Mouse (Mus musculus): ENCODE measurements around the gene Zfyve19. TPM values are rescaled to one million over a fixed set of nuclear protein-coding genes. Genes with fewer than 3 reads are reported as not detected.

The Zfyve19 gene
- polyA plus RNA-seq, 1 experiment from 2014 or later = 44.2 TPM

DNA sequence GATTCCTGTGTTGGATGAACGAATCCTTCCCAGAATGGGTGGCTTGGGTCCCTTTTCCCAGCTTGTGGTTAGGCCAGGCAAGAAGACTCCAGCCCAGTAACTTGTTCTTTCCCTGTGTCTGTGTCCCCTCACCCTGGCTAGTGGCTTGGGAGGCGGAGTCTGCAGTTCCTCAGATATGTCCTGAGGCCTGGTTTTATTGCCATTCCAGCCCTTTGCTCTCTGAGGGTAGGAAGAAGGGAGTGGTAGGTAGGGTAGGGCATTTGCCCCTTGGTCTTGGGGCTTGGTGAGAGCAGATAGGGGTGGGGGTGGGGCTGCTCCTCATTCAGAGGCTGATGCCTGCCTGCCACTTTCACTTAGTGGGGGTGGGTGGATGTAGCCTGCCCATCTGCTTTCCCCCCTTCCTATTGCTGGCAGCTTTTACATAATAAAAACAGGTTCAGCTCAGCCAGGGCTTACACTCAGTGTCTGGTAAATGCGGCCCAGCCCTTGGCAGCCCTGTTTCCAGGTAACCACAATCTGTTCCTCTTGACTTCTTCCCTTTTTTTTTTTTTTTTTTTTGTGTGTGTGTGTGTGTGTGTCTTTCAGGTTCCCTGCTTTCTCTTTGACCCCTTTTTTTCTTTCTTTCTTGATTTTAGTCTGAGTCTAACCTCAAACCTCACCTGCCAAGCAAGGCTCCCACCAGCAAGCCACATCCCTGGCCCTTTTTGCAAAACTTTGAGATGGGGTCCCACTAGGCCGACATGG lies 31.8 kb downstream of the Zfyve19 start:
- Histone ChIP-seq H3K27me3 (ENCODE audit: control insufficient read depth, insufficient read depth, low read length) (peaks cover 36% of the 10 kb centered on the region), H3K4me1 (ENCODE audit: control insufficient read depth, insufficient read depth, low read length) (peaks cover 9% of the 10 kb centered on the region), H3K4me2 (no peak overlapping the region), H3K9ac (ENCODE audit: low read length) (no peak overlapping the region), H3K4me3 (ENCODE audit: low read depth, low read length) (no peak overlapping the region), H3K9me3 (ENCODE audit: control insufficient read depth, low read length) (no peaks in the 10 kb centered on the region), H3K36me3 (ENCODE audit: control insufficient read depth, insufficient read depth, low read length) (no peaks in the 10 kb centered on the region), H3K27ac (ENCODE audit: low read depth, low read length) (no peak overlapping the region)
- ATAC-seq (ENCODE audit: low FRiP score) (no peak), DNase-seq (ENCODE audit: low spot score, missing footprints) (no peak)
- 70% methylated on average over 4 of the region's 4 CpGs for WGBS

GRCm38 (mm10) chr2:119240819-119241186 lies 32.4 kb downstream of the Zfyve19 start:
- Histone ChIP-seq H3K4me2 (no peak overlapping the region), H3K27ac (ENCODE audit: low read depth, low read length) (no peak overlapping the region), H3K9ac (ENCODE audit: low read length) (no peak overlapping the region), H3K4me1 (ENCODE audit: control insufficient read depth, insufficient read depth, low read length) (peaks cover 9% of the 10 kb centered on the region), H3K27me3 (ENCODE audit: control insufficient read depth, insufficient read depth, low read length) (peaks cover 33% of the 10 kb centered on the region), H3K36me3 (ENCODE audit: control insufficient read depth, insufficient read depth, low read length) (no peaks in the 10 kb centered on the region), H3K9me3 (ENCODE audit: control insufficient read depth, low read length) (no peaks in the 10 kb centered on the region), H3K4me3 (ENCODE audit: low read depth, low read length) (no peak overlapping the region)
- ATAC-seq (ENCODE audit: low FRiP score) (no peak), DNase-seq (ENCODE audit: low spot score, missing footprints) (no peak)
- WGBS = 90% methylated on average over 4 of the region's 4 CpGs

- 85% methylated on average over 9 of the region's 9 CpGs for WGBS
Measured at GRCm38 (mm10) chr2:119242548-119242947, 34.1 kb downstream of the Zfyve19 start.

DNA sequence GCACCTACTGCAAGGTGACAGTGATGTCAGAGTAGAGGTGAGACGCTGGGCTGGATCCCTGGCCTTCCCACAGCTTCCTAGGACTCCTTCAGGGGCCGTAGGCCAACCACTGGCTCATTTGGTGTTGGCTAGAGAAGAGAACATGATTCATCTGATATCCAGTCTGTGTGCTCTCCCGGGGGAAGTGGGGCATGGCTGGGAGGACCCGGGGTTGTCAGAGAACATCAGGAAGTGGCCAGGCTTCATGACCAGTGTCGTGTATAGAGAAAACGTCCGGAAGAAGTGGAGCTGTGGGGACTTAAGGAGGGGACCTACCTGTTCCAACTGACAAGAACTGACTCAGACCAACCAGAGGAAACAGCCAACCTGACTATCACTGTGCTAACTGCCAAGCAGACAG lies 36.8 kb downstream of the Zfyve19 start:
- Histone ChIP-seq H3K9ac (ENCODE audit: low read length) (no peak overlapping the region), H3K4me2 (no peak overlapping the region), H3K9me3 (ENCODE audit: control insufficient read depth, low read length) (no peaks in the 10 kb centered on the region), H3K27ac (ENCODE audit: low read depth, low read length) (no peak overlapping the region), H3K4me1 (ENCODE audit: control insufficient read depth, insufficient read depth, low read length) (no peaks in the 10 kb centered on the region), H3K4me3 (ENCODE audit: low read depth, low read length) (no peak overlapping the region), H3K36me3 (ENCODE audit: control insufficient read depth, insufficient read depth, low read length) (no peaks in the 10 kb centered on the region), H3K27me3 (ENCODE audit: control insufficient read depth, insufficient read depth, low read length) (no peaks in the 10 kb centered on the region; the same call in 1 of the 2 replicates)
- WGBS = 91% methylated on average over 7 of the region's 7 CpGs
- ATAC-seq (ENCODE audit: low FRiP score) (no peak), DNase-seq (ENCODE audit: low spot score, missing footprints) (peak; percentile 59)

More at GRCm38 (mm10) chr2:119242548-119242947, 34.1 kb downstream of the Zfyve19 start:
- DNase-seq (ENCODE audit: low spot score, missing footprints) (peak; percentile 59), ATAC-seq (ENCODE audit: low FRiP score) (no peak)
- Histone ChIP-seq H3K36me3 (ENCODE audit: control insufficient read depth, insufficient read depth, low read length) (no peaks in the 10 kb centered on the region), H3K27ac (ENCODE audit: low read depth, low read length) (no peak overlapping the region), H3K4me1 (ENCODE audit: control insufficient read depth, insufficient read depth, low read length) (peaks cover 3% of the 10 kb centered on the region; the same call in 1 of the 2 replicates), H3K4me3 (ENCODE audit: low read depth, low read length) (no peak overlapping the region), H3K4me2 (no peak overlapping the region), H3K27me3 (ENCODE audit: control insufficient read depth, insufficient read depth, low read length) (peaks cover 15% of the 10 kb centered on the region), H3K9me3 (ENCODE audit: control insufficient read depth, low read length) (no peaks in the 10 kb centered on the region), H3K9ac (ENCODE audit: low read length) (no peak overlapping the region)

- WGBS = 83% methylated on average over 9 of the region's 9 CpGs
- H3K27ac ChIP-seq (ENCODE audit: low read depth, low read length) = no peak overlapping the region
- DNase-seq (ENCODE audit: low spot score, missing footprints) = peak; percentile 56
- no peak overlapping the region for H3K4me3 ChIP-seq (ENCODE audit: low read depth, low read length)
- no peaks in the 10 kb centered on the region for H3K27me3 ChIP-seq (ENCODE audit: control insufficient read depth, insufficient read depth, low read length)
- no peaks in the 10 kb centered on the region for H3K4me1 ChIP-seq (ENCODE audit: control insufficient read depth, insufficient read depth, low read length)
- no peak overlapping the region for H3K4me2 ChIP-seq
- no peaks in the 10 kb centered on the region for H3K36me3 ChIP-seq (ENCODE audit: control insufficient read depth, insufficient read depth, low read length)
- no peak for ATAC-seq (ENCODE audit: low FRiP score)
- H3K9me3 ChIP-seq (ENCODE audit: control insufficient read depth, low read length) = no peaks in the 10 kb centered on the region
- no peak overlapping the region for H3K9ac ChIP-seq (ENCODE audit: low read length)
Measured at GRCm38 (mm10) chr2:119247904-119248303, 39.5 kb downstream of the Zfyve19 start.

DNA sequence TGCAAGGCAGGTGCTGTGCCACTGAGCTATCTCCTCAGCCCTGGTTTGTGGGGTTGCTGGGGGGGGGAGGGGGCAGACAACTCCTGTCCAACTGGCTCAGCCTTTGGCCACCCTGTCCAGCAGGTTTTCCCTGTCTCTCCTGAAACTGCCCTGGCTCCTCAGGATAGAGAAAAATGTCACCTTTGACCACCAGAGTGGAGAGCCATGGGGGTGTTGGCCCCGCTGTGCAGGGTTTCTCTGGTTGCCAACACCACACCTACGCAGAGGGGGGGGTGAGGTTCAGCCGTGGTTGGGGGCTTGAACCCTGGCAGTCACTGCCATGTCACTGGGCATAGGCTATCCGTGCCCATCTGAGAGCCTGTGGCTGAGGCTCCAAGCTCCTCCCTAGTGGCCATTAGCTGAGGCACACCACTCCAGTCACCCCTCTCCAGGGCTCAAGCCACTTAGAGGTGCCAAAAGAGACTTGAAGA lies 41.2 kb downstream of the Zfyve19 start:
- no peak overlapping the region for H3K9ac ChIP-seq (ENCODE audit: low read length)
- DNase-seq (ENCODE audit: low spot score, missing footprints) (peak; percentile 77), ATAC-seq (ENCODE audit: low FRiP score) (0 out of 2 replicates have a peak, but pooled peaks have one; percentile 24)
- H3K4me3 ChIP-seq (ENCODE audit: low read depth, low read length) = no peak overlapping the region
- no peaks in the 10 kb centered on the region for H3K4me1 ChIP-seq (ENCODE audit: control insufficient read depth, insufficient read depth, low read length)
- no peak overlapping the region for H3K27ac ChIP-seq (ENCODE audit: low read depth, low read length)
- H3K4me2 ChIP-seq = no peak overlapping the region
- H3K27me3 ChIP-seq (ENCODE audit: control insufficient read depth, insufficient read depth, low read length) = no peaks in the 10 kb centered on the region
- H3K9me3 ChIP-seq (ENCODE audit: control insufficient read depth, low read length) = no peaks in the 10 kb centered on the region
- 81% methylated on average over 4 of the region's 4 CpGs for WGBS
- H3K36me3 ChIP-seq (ENCODE audit: control insufficient read depth, insufficient read depth, low read length) = no peaks in the 10 kb centered on the region

- ATAC-seq (ENCODE audit: low FRiP score) = no peak
- 68% methylated on average over 5 of the region's 5 CpGs for WGBS
- Histone ChIP-seq H3K36me3 (ENCODE audit: control insufficient read depth, insufficient read depth, low read length) (no peaks in the 10 kb centered on the region), H3K4me3 (ENCODE audit: low read depth, low read length) (no peak overlapping the region), H3K4me1 (ENCODE audit: control insufficient read depth, insufficient read depth, low read length) (no peaks in the 10 kb centered on the region), H3K4me2 (no peak overlapping the region), H3K27ac (ENCODE audit: low read depth, low read length) (no peak overlapping the region), H3K9ac (ENCODE audit: low read length) (no peak overlapping the region), H3K27me3 (ENCODE audit: control insufficient read depth, insufficient read depth, low read length) (no peaks in the 10 kb centered on the region), H3K9me3 (ENCODE audit: control insufficient read depth, low read length) (no peaks in the 10 kb centered on the region)
- DNase-seq (ENCODE audit: low spot score, missing footprints) = peak; percentile 74
Measured at GRCm38 (mm10) chr2:119250377-119250776, 42.0 kb downstream of the Zfyve19 start.

GRCm38 (mm10) chr2:119250826-119251478 lies 42.5 kb downstream of the Zfyve19 start:
- Histone ChIP-seq H3K9me3 (ENCODE audit: control insufficient read depth, low read length) (no peaks in the 10 kb centered on the region), H3K27me3 (ENCODE audit: control insufficient read depth, insufficient read depth, low read length) (no peaks in the 10 kb centered on the region), H3K4me3 (ENCODE audit: low read depth, low read length) (no peak overlapping the region), H3K27ac (ENCODE audit: low read depth, low read length) (no peak overlapping the region), H3K9ac (ENCODE audit: low read length) (no peak overlapping the region), H3K36me3 (ENCODE audit: control insufficient read depth, insufficient read depth, low read length) (no peaks in the 10 kb centered on the region), H3K4me1 (ENCODE audit: control insufficient read depth, insufficient read depth, low read length) (no peaks in the 10 kb centered on the region), H3K4me2 (no peak overlapping the region)
- WGBS = 17% methylated on average over 11 of the region's 11 CpGs
- peak; percentile 70; the same call in 1 of the 2 replicates for ATAC-seq (ENCODE audit: low FRiP score)
- peak; percentile 99 for DNase-seq (ENCODE audit: low spot score, missing footprints)

DNA sequence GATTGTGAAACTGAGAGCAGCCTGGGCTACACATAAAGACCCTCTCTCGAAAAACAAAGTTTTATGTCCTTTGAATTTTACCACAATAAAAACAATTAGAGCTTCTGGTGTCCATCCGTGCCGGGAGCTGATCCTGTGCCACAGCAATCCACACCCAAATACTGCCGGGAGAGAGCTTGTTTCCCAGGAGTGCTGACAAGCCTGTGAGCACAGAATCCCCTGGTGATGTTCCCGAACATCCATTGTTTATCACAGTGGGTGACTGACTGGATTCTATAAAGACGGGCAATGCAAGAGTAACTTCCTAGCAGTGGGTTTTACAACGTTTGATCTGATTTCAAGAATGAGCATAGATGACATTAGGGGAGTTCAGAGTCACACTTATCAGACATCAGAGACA lies 46.6 kb downstream of the Zfyve19 start:
- 7% methylated on average over 7 of the region's 7 CpGs for WGBS
- Histone ChIP-seq H3K4me2 (no peak overlapping the region), H3K36me3 (ENCODE audit: control insufficient read depth, insufficient read depth, low read length) (no peaks in the 10 kb centered on the region), H3K27me3 (ENCODE audit: control insufficient read depth, insufficient read depth, low read length) (no peaks in the 10 kb centered on the region), H3K27ac (ENCODE audit: low read depth, low read length) (no peak overlapping the region), H3K9me3 (ENCODE audit: control insufficient read depth, low read length) (no peaks in the 10 kb centered on the region), H3K4me1 (ENCODE audit: control insufficient read depth, insufficient read depth, low read length) (no peaks in the 10 kb centered on the region), H3K9ac (ENCODE audit: low read length) (no peak overlapping the region), H3K4me3 (ENCODE audit: low read depth, low read length) (no peak overlapping the region)
- no peak for ATAC-seq (ENCODE audit: low FRiP score)
- peak; percentile 82 for DNase-seq (ENCODE audit: low spot score, missing footprints)

All from midbrain, embryonic 11.5 days (tissue).